Mouse (Mus musculus): ENCODE measurements around the gene Tgm6.
A peak's percentile ranks its signal among the peaks of the same experiment; 100 is the strongest.

Tgm6 gene

GRCm38 (mm10) chr2:130112116-130112515 lies at the start of gene Tgm6:
TSS of gene Tgm6 (plus strand) at chr2:130112416.
- no peak for DNase-seq (ENCODE audit: low read depth)

- peak; percentile 46 for DNase-seq (ENCODE audit: low read depth)
Observed at GRCm38 (mm10) chr2:130068228-130068627, 44.0 kb upstream of the Tgm6 start.

GRCm38 (mm10) chr2:130070396-130070795 lies 41.8 kb upstream of the Tgm6 start:
- no peak for DNase-seq (ENCODE audit: low read depth)

- DNase-seq (ENCODE audit: low read depth): no peak
Observed at GRCm38 (mm10) chr2:130112804-130113203, 588 bp downstream of the Tgm6 start.

GRCm38 (mm10) chr2:130113379-130113778 lies 1.2 kb downstream of the Tgm6 start:
- no peak for DNase-seq (ENCODE audit: low read depth)

- no peak for DNase-seq (ENCODE audit: low read depth)
Observed at GRCm38 (mm10) chr2:130118649-130119048, 6.4 kb downstream of the Tgm6 start.

GRCm38 (mm10) chr2:130125279-130126059 lies 13.3 kb downstream of the Tgm6 start:
- no peak for DNase-seq (ENCODE audit: low read depth)

GRCm38 (mm10) chr2:130126073-130126472 lies 13.9 kb downstream of the Tgm6 start:
- DNase-seq (ENCODE audit: low read depth): no peak

- no peak for DNase-seq (ENCODE audit: low read depth)
Observed at GRCm38 (mm10) chr2:130129687-130130086, 17.5 kb downstream of the Tgm6 start.

- DNase-seq (ENCODE audit: low read depth): no peak
Observed at GRCm38 (mm10) chr2:130143011-130143410, 30.8 kb downstream of the Tgm6 start.

GRCm38 (mm10) chr2:130144703-130145324 lies 32.6 kb downstream of the Tgm6 start:
- no peak for DNase-seq (ENCODE audit: low read depth)

- no peak for DNase-seq (ENCODE audit: low read depth)
Observed at GRCm38 (mm10) chr2:130146089-130146668, 34.0 kb downstream of the Tgm6 start.

- DNase-seq (ENCODE audit: low read depth): no peak
Observed at GRCm38 (mm10) chr2:130155171-130155570, 43.0 kb downstream of the Tgm6 start.

GRCm38 (mm10) chr2:130155851-130156250 lies 43.6 kb downstream of the Tgm6 start:
- no peak for DNase-seq (ENCODE audit: low read depth)

- no peak for DNase-seq (ENCODE audit: low read depth)
Observed at GRCm38 (mm10) chr2:130157231-130158087, 45.2 kb downstream of the Tgm6 start.

GRCm38 (mm10) chr2:130158088-130158437 lies 45.8 kb downstream of the Tgm6 start:
- DNase-seq (ENCODE audit: low read depth): no peak

- DNase-seq (ENCODE audit: low read depth): no peak
Observed at GRCm38 (mm10) chr2:130162701-130163100, 50.5 kb downstream of the Tgm6 start.

- DNase-seq (ENCODE audit: low read depth): peak; percentile 30
Observed at GRCm38 (mm10) chr2:130166311-130167214, 54.3 kb downstream of the Tgm6 start.

- DNase-seq (ENCODE audit: low read depth): peak; percentile 55
Observed at GRCm38 (mm10) chr2:130167861-130168260, 55.6 kb downstream of the Tgm6 start.

GRCm38 (mm10) chr2:130171674-130172073 lies 59.5 kb downstream of the Tgm6 start:
- no peak for DNase-seq (ENCODE audit: low read depth)

GRCm38 (mm10) chr2:130176820-130177219 lies 64.6 kb downstream of the Tgm6 start:
- DNase-seq (ENCODE audit: low read depth): peak; percentile 20
